Mouse (Mus musculus) thymus, adult 2 months (tissue): ENCODE results near the gene Tmem260.

Experiments used
- CTCF ChIP-seq: fragments of 200-500 bp; IDR thresholded peaks from 2 replicates; pipeline ENCODE4 v1.5.1; 2012; ENCODE audit warnings: mild to moderate bottlenecking, control low read depth, low read length, moderate library complexity, borderline replicate concordance; ENCODE audit not compliant: control insufficient read depth, poor library complexity, insufficient read depth; ENCODE audit errors: extremely low read depth
- POLR2A ChIP-seq: fragments of 200-500 bp; IDR thresholded peaks from 2 replicates; pipeline ENCODE4 v1.6.1; 2012; ENCODE audit warnings: mild to moderate bottlenecking, low read length, control low read depth, moderate library complexity; ENCODE audit not compliant: control insufficient read depth, poor library complexity, insufficient read depth; ENCODE audit errors: extremely low read depth

GRCm38 (mm10) chr14:48453411-48453810 is 7.5 kb downstream of the Tmem260 start:
- TF ChIP-seq CTCF (no peak), POLR2A (no peak)
